Mouse (Mus musculus) c-Kit-positive CD71-positive TER-119-positive erythroid progenitor cells, embryonic 14.5 days (primary cell): Measurements from ENCODE around the gene Taar3.

Source experiments
- DNase-seq: peaks from one replicate; pipeline ENCODE4 v3.0.0-alpha.2; 2013; ENCODE audit warnings: low spot score

Taar3 gene

DNA sequence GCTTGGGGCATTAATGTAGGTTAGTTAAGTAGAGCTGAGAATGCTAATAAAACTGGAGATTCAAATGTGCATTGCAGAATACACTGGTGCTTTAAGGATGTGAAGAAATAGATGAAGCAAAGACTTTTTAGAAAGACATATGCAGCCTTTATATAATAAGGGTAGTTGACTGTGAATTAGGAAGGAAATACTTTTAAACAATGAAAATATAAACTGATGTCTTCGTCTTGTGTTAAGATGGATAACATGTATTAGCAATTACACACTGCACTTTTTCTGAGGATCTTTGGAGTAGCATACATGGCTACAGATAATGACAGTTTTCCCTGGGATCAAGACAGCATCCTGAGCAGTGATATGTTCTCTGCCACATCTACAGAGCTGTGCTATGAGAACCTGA is 50.3 kb downstream of the Taar3 start, which contains the start of gene Taar7b:
TSS of gene Taar7b (plus strand) at position 301 of the 400 bp plus-strand sequence.
- no peak for DNase-seq
